Mouse (Mus musculus): ENCODE data around the gene Tpgs1. TPM values are rescaled to one million over a fixed set of nuclear protein-coding genes. Genes with fewer than 3 reads are reported as not detected.
"Not testable (repeated sequence)": the region's sequence is repeated elsewhere in the genome, so short reads cannot be mapped to it uniquely, and the experiment has no call there.

Tpgs1 gene
- total RNA-seq, 2 experiments from 2014 or later, result 18.3 to 19.4 TPM

GRCm38 (mm10) chr10:79686691-79687090 is 17.5 kb downstream of the Tpgs1 start:
- no peak for DNase-seq (ENCODE audit: low spot score)
- intact Hi-C loops (cut with DNase I), result no loop called here

DNA sequence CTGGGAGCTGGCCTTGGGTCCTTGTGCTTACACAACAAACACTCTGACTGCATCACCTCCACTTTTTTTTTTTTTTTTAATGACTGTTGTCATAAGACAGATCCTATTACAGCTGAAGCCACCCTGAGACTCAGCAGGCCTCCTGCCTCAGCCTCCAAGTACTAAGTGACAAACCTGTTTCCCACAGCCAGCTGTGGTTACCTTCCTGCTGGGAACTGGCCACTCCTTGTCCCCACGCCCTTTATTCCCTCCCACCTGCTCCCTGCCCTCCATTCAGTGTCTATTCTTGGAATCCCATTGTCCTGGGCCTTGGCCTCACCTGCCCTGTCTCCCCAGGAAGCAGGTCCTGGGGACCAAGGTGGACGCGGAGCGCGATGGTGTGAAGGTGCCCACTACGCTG is 18.3 kb downstream of the Tpgs1 start:
- DNase-seq (ENCODE audit: low spot score), result no peak

DNA sequence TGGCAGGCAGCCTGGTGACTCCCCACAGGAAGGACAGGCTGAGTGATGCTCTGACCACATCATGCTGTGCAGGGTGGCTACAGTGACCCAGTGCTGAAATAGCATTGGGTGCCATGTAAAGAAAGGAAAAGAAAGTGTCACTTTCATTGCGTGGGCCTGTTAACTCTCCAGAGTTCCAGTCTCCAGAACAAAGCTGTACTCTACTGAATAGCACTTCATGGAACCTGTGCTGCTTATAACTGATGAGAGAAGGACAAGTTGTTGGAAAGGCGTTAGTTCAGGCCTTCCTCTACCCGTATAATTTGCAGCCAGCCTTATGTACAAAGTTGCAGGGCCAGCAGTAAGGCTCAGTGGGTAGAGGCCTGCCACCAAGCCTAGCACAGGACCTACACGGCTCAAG is 19.6 kb downstream of the Tpgs1 start, which contains the start of gene Gzmm:
TSS of gene Gzmm (plus strand) at position 301 of the 400 bp plus-strand sequence.
- no peak for DNase-seq (ENCODE audit: low spot score)
- intact Hi-C loops (cut with DNase I), result no loop called here

More for the DNA sequence above, 18.3 kb downstream of the Tpgs1 start:
- intact Hi-C loops (cut with DNase I), result no loop called here

- no peak for DNase-seq (ENCODE audit: low spot score)
- intact Hi-C loops (cut with DNase I), result no loop called here
These were observed 20.0 kb downstream of the Tpgs1 start for GRCm38 (mm10) chr10:79689178-79689577.

DNA sequence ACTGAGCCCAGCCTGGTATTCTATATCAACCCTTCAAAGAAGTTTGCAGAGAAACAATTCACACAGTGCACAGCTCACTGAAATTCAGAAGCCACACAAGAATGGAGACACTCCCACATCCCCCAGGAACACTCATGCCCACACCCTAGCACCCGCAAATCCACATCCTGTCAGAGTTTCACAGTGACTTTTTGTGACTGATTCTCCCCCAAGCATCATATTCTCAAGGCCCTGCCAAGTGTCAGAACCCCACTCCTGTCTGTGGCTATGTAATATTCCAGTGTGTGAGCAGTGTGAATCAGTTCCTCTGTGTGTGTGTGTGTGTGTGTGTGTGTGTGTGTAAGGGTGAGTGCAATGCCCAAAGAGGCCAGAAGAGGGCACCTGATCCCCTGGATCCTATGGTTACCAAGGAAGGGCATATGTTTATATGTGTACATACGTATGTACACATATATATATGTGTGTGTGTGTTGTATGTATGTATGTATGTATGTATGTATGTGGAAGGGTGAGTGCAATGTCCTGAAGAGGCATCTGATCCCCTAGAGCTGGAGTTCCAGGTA is 22.9 kb downstream of the Tpgs1 start:
- DNase-seq (ENCODE audit: low spot score), result no peak
- intact Hi-C loops (cut with DNase I), result no loop called here

- intact Hi-C loops (cut with DNase I), result no loop called here
- DNase-seq (ENCODE audit: low spot score), result no peak
These were observed 24.6 kb downstream of the Tpgs1 start for GRCm38 (mm10) chr10:79693580-79694378.

- no peak for DNase-seq (ENCODE audit: low spot score)
- intact Hi-C loops (cut with DNase I), result no loop called here
These were observed 25.1 kb downstream of the Tpgs1 start for GRCm38 (mm10) chr10:79694379-79694655.

- intact Hi-C loops (cut with DNase I), result no loop called here
- peak; percentile 63 for DNase-seq (ENCODE audit: low spot score)
These were observed 26.3 kb downstream of the Tpgs1 start for GRCm38 (mm10) chr10:79695231-79696128.

DNA sequence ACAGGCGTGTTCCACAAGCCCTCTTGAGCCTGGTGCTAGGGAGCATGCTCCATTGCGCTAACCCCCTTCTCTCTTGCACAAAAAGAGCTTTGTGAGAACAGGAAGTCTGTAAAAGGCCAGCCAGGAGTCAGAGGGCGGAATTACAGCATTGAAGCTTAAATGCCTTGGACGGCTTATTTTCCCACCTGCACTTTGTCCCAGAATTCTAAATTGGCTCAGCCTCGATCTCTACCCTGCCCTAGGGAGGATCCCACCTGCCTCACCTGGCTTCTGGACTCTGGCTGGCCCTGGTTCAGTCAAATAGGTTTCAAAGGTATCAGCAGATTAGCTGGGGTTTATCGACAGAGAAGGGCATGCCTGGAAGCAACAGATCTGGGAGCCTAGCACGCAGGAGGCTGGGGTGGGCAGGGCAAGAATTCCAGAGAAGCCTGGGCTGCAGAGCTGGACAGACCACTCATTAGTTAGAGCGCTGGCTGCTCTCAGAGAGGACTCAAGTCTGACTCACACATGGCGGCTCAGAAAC is 27.0 kb downstream of the Tpgs1 start:
- intact Hi-C loops (cut with DNase I), result no loop called here
- DNase-seq (ENCODE audit: low spot score), result no peak

- no peak for DNase-seq (ENCODE audit: low spot score)
- intact Hi-C loops (cut with DNase I), result no loop called here
These were observed 28.7 kb downstream of the Tpgs1 start for GRCm38 (mm10) chr10:79697916-79698315.

GRCm38 (mm10) chr10:79698459-79698858 is 29.3 kb downstream of the Tpgs1 start:
- DNase-seq (ENCODE audit: low spot score), result no peak
- intact Hi-C loops (cut with DNase I), result no loop called here

DNA sequence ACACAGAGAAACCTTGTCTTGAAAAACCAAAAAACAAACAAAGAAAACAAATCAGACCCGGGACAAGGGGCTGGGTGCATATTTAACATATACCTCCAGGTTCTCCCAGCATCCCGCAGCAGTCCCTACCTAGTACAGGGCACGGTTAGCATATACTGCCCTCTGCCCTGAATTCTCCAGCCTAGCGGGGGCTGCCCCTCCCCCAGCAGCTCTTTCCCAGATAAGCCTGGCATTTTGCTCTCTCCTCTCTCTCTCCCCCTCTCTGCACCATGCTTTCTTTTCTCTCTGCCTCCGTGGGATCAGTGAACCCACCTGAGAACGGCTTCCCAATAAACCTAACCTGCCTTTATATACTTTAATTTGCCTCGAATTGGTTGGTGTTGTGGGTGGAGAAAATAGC is 31.5 kb downstream of the Tpgs1 start:
- DNase-seq (ENCODE audit: low spot score), result no peak
- intact Hi-C loops (cut with DNase I), result no loop called here

- DNase-seq (ENCODE audit: low spot score), result peak; percentile 61
- intact Hi-C loops (cut with DNase I), result no loop called here
These were observed 32.4 kb downstream of the Tpgs1 start for GRCm38 (mm10) chr10:79701443-79702129.

- intact Hi-C loops (cut with DNase I); DNase-seq (ENCODE audit: low spot score): not testable (repeated sequence)
These were observed 33.8 kb downstream of the Tpgs1 start for GRCm38 (mm10) chr10:79702970-79703369.

- no peak for DNase-seq (ENCODE audit: low spot score)
- intact Hi-C loops (cut with DNase I), result no loop called here
These were observed 34.4 kb downstream of the Tpgs1 start for GRCm38 (mm10) chr10:79703541-79703940.

GRCm38 (mm10) chr10:79704065-79704969 is 35.1 kb downstream of the Tpgs1 start, which contains the start of gene Bsg:
Gene Bsg (plus strand): TSS chr10:79704491.
- DNase-seq (ENCODE audit: low spot score), result peak; percentile 98
- intact Hi-C loops (cut with DNase I), result no loop called here

DNA sequence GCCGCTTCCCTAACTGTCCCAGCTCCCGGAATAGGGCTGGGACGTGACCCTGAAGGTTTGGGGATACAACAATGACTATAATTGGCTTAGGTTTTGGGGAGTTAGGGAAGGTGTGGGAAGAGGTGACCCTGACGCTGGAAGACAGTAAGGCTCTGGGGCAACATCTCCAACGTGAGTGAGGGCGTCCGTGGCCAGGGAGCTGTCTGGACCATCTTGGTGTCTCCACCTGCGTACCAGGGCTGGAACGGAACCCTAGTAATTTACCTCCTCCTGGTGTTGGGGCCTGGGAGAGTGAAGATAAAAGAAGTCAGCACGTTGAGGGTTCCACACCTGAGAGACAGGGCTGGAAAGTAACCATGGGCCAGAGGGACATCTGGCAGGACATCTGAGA is 35.8 kb downstream of the Tpgs1 start:
- no peak for DNase-seq (ENCODE audit: low spot score)
- intact Hi-C loops (cut with DNase I), result no loop called here

DNA sequence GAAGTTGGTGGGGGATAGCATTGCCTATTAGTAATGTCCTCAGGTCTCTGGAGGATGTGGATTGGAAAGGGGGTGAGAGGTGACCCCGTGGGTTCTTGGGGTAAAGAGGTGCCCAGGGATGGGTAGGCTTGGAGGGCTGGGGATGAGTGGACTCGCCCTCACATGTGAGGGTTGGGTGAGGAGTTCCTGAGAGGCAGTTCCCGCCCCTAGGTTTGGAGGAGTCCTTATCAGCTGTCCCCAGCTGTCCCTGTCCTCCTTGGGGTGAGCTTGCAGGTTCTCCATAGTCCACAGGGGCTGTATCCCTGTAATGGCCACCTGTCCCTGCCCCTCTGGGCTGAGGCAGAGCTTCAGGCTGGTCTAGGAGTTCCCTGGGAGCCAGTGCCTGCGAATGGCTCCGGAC is 36.8 kb downstream of the Tpgs1 start:
- intact Hi-C loops (cut with DNase I), result loop anchor here (2.0 kb wide), 1 partner anchor 59 kb away; no protein-coding TSS in a partner anchor
- DNase-seq (ENCODE audit: low spot score), result no peak

All from heart, postnatal 25 days (tissue).